Mouse (Mus musculus) lung, embryonic 14.5 days (tissue): ENCODE measurements around the gene Grasp. TPM values are rescaled to one million over a fixed set of nuclear protein-coding genes. Genes with fewer than 3 reads are reported as not detected.
A peak's percentile ranks its signal among the peaks of the same experiment; 100 is the strongest.

Experiments used
- ATAC-seq: fragments of 200-750 bp; cut with Nextera tagmentation; 2 replicates; pipeline ENCODE4 v1.8.0; 2017; ENCODE audit warnings: mild to moderate bottlenecking, moderate TSS enrichment, moderate library complexity; ENCODE audit not compliant: insufficient read depth
- DNase-seq: peaks from one replicate; pipeline ENCODE4 v3.0.0-alpha.2; 2015
- H3K27ac ChIP-seq: fragments of 300-500 bp; sonication (generic); 2 replicates; pipeline ENCODE4 v1.5.1; 2014; ENCODE audit warnings: low read depth, mild to moderate bottlenecking, moderate library complexity
- H3K27me3 ChIP-seq: fragments of 300-500 bp; sonication (generic); 2 replicates; pipeline ENCODE4 v1.6.1; 2014; ENCODE audit warnings: low read length, control low read depth; ENCODE audit not compliant: insufficient read depth
- H3K36me3 ChIP-seq: fragments of 300-500 bp; sonication (generic); 2 replicates; pipeline ENCODE4 v1.6.1; 2014; ENCODE audit warnings: control low read depth; ENCODE audit not compliant: insufficient read depth
- H3K4me1 ChIP-seq: fragments of 300-500 bp; sonication (generic); 2 replicates; pipeline ENCODE4 v1.6.1; 2014; ENCODE audit warnings: antibody characterized with exemption, control low read depth; ENCODE audit not compliant: insufficient read depth
- H3K4me2 ChIP-seq: fragments of 300-500 bp; sonication (generic); 2 replicates; pipeline ENCODE4 v1.6.1; 2014; ENCODE audit warnings: mild to moderate bottlenecking
- H3K4me3 ChIP-seq: fragments of 300-500 bp; sonication (generic); 2 replicates; pipeline ENCODE4 v1.5.1; 2014; ENCODE audit warnings: low read depth, low read length
- H3K9ac ChIP-seq: fragments of 300-500 bp; sonication (generic); 2 replicates; pipeline ENCODE4 v1.6.1; 2014
- H3K9me3 ChIP-seq: fragments of 300-500 bp; sonication (generic); 2 replicates; pipeline ENCODE4 v1.6.1; 2016; ENCODE audit warnings: low read depth, low read length, control low read depth
- CTCF ChIP-seq: IDR thresholded peaks from 2 replicates; pipeline ENCODE4 v1.5.1; 2016; ENCODE audit warnings: antibody characterized with exemption, low read depth
- WGBS: fragments of 180-500 bp; shearing (Covaris S2); extraction: QIAGEN DNeasy Blood & Tissue Kit; methylation state at CpG from one replicate; pipeline ENCODE4 v1.1.7; 2014; 5-methylcytosine and 5-hydroxymethylcytosine counted together
- polyA plus RNA-seq: library from polyadenylated mRNA; unstranded; fragments of >200 nt; fragmentation: Nextera tagmentation; extraction: Ambion mirVana; gene quantifications from 2 replicates; pipeline ENCODE4 v1.2.1, GENCODE M21; 2014

Gene Grasp
- polyA plus RNA-seq, 1 experiment from 2014 or later: 10.4 TPM

DNA sequence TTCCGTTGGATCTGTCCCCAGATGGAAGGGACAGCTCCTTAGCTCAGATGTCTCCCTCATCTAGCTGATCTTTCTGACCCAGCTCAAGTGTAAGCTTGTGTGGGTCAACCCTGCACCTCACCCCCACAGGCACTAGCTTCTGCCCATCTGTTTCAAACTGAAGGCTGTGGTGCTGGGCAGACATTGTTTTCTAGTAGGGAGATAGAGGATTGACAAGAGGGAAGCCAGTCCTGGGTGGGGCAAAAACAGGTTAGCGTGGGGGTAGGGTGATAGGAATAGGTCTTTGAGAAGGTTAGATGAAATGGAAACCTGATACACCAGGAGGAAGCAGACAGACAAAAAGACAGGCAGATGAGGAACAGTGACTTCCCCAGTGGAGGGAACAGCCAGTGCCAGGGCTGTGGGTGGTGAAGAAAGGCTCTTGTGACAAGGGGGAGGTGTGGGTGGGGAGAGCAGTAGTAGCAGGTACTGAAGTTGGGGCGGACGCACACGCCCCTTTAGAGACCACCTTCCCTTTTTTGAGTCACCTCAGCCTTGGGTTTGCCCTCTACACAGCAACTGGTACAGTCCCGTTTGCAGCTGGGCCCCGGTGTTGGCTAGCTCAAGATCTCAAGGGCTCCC lies 32.0 kb downstream of the Grasp start:
- ATAC-seq (no peak), DNase-seq (no peak)
- Histone ChIP-seq H3K4me3 (no peak overlapping the region), H3K4me1 (peaks cover 12% of the 10 kb centered on the region), H3K4me2 (no peak overlapping the region), H3K36me3 (no peaks in the 10 kb centered on the region), H3K9ac (no peak overlapping the region), H3K27me3 (no peaks in the 10 kb centered on the region), H3K27ac (no peak overlapping the region), H3K9me3 (no peaks in the 10 kb centered on the region)
- 77% methylated on average over 7 of the region's 7 CpGs for WGBS
- no peak for TF ChIP-seq CTCF

DNA sequence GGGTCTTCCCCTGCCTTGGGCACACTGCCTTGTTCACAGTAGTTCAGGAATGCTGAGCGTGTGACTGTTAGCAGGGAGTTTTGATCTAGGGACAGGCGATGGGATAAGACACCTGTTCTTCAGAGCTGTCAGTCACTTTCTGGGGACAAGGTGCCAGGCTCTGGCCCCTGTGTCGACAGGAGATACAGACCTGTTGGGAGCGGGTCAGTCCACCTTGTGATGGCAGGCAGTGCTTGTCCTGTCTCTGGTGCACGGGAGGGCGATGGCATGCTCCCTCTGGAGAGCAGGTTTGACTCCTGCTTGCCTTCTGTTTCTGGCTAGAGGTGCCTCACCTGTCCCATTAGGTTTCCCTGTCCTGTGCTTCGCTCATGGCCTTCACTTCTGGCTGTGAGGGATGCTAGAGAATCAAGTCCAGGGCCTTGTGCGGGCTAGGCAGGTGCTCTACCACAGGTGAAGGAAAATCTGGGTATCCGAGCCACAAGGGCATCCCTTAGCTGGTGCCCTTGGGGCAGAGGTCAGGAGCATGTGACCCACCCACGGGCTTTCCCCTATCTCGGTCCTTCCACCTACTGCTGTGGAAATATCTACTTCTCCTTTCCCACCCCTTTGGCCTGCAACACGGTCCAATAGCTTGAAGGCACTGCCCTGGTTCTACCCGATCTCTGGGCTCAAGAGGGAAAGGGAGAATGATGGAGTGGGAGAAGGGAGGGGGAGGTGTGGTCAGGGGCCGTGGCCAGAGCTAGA lies 32.6 kb downstream of the Grasp start:
- ATAC-seq (no peak), DNase-seq (no peak)
- Histone ChIP-seq H3K27me3 (no peaks in the 10 kb centered on the region), H3K27ac (no peak overlapping the region), H3K4me2 (no peak overlapping the region), H3K9me3 (no peaks in the 10 kb centered on the region), H3K36me3 (no peaks in the 10 kb centered on the region), H3K9ac (no peak overlapping the region), H3K4me1 (peaks cover 15% of the 10 kb centered on the region), H3K4me3 (no peak overlapping the region)
- TF ChIP-seq CTCF: no peak
- 66% methylated on average over 14 of the region's 14 CpGs for WGBS

DNA sequence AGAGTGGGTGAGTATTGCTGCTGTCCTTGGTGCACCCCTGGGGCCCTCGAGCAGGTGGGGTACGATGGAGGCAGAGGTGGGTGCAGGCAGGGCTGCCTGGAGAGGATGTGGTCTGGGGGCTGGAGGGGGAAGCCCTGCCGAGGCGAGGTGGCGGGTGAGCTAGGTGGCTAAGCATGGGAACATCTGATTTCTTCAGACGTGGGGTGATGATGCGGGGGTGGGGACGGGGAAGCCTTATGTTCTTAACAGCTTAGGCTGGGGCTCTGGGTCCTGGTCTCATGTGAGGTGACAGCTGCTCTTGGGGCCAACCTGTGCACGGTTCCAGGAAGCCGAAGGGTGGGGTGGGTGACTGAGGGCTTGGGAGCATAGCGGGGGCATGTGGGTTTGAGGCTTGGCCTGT lies 34.4 kb downstream of the Grasp start:
- no peaks in the 10 kb centered on the region for H3K9me3 ChIP-seq
- no peak overlapping the region for H3K9ac ChIP-seq
- 81% methylated on average over 11 of the region's 11 CpGs for WGBS
- H3K36me3 ChIP-seq: no peaks in the 10 kb centered on the region
- H3K27me3 ChIP-seq: no peaks in the 10 kb centered on the region
- no peak overlapping the region for H3K4me2 ChIP-seq
- no peak for DNase-seq
- H3K4me1 ChIP-seq: peaks cover 19% of the 10 kb centered on the region
- no peak for ATAC-seq
- H3K27ac ChIP-seq: no peak overlapping the region
- H3K4me3 ChIP-seq: no peak overlapping the region
- TF ChIP-seq CTCF: no peak

DNA sequence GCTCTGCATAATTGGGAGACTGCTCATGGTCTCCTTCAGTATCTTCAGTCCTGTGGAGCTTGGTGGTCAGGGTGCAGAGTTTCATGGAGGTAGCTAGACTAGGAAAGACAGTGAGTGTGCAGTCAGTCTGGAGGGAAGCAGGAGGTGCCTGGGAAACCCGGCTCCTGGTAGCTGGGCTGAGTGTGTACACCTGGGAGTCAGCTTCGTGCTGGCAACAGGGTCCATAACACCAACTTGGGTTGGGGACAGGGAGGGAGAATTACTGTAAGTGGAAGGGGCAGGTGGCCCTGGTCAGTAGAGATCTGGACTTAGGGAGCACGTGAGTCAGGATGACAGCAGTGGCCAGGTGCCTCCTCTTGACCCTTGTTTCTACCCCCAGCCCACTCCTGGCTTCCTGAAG lies 35.9 kb downstream of the Grasp start:
- no peaks in the 10 kb centered on the region for H3K27me3 ChIP-seq
- 58% methylated on average over 3 of the region's 3 CpGs for WGBS
- DNase-seq (no peak), ATAC-seq (no peak)
- no peaks in the 10 kb centered on the region for H3K36me3 ChIP-seq
- peak overlapping the region; percentile 92 for H3K27ac ChIP-seq
- H3K4me1 ChIP-seq: peaks cover 19% of the 10 kb centered on the region
- TF ChIP-seq CTCF: no peak
- no peak overlapping the region for H3K4me3 ChIP-seq
- H3K4me2 ChIP-seq: no peak overlapping the region
- peak overlapping the region; percentile 6; the same call in 1 of the 2 replicates for H3K9ac ChIP-seq
- no peaks in the 10 kb centered on the region for H3K9me3 ChIP-seq

DNA sequence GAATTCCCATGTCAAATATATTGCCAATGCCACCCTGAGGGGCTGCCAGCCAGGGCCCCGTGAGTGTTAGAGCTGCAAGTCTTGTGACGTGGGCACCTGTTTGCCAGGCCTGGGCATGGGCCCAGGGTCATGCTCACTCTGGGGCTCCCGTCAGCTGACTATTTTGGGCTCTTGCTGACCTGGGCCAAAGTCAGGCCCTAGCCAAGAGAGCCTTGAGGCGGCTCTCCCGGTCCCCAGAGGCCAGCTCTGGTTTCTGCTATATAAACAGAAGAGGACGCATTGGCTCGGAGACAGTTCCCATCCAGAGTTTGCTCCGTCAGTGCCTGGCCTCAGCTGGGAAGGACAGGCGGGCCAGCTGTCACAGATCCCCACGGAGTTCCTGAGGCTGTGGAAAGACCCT lies 36.4 kb downstream of the Grasp start:
- ATAC-seq (peak; percentile 40), DNase-seq (peak; percentile 78)
- no peak overlapping the region for H3K4me2 ChIP-seq
- H3K27ac ChIP-seq: peak overlapping the region; percentile 92
- H3K4me3 ChIP-seq: no peak overlapping the region
- no peaks in the 10 kb centered on the region for H3K27me3 ChIP-seq
- H3K9me3 ChIP-seq: no peaks in the 10 kb centered on the region
- no peaks in the 10 kb centered on the region for H3K36me3 ChIP-seq
- 20% methylated on average over 10 of the region's 10 CpGs for WGBS
- TF ChIP-seq CTCF: no peak
- H3K9ac ChIP-seq: peak overlapping the region; percentile 6; the same call in 1 of the 2 replicates
- H3K4me1 ChIP-seq: peaks cover 19% of the 10 kb centered on the region

DNA sequence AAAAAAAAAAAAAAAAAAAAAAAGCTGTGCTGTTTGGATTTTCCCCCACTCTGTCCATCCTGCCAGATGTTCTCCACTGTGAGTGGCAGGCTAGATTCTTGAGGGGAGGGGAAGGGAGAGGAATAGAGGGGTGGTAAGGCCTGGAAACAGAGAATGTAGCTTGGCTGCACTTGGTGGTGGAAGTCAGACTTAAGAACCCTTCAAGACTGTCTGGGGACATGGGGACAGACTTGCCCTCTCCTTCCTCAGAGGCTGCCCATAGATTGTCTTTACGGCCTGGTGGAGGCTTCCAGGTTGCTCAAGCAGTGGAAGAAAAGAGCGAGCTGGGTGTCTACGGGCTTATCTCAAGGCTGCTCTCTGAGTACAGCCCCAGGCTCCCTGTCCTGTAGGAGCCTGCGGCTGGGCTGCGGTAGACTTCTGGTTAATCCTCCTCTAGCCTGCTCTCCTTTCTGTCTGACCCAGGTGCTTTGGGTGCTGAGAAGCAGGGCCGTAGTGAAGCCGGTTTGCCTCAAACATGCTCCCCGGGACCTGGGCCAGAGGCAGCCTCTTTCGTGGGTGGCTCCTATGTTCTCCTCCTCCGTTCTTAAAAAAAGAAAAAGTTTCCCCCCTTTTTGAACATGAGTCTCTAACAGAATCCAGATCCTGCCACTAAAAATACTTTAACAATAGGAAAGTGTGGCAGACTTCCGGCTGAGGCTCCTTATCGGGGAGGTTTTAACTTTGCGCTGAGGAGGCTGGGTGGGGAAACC lies 37.1 kb downstream of the Grasp start:
- Histone ChIP-seq H3K36me3 (no peaks in the 10 kb centered on the region), H3K27me3 (no peaks in the 10 kb centered on the region), H3K4me2 (peak overlapping the region; percentile 23; the same call in 1 of the 2 replicates), H3K9ac (peak overlapping the region; percentile 29), H3K4me1 (peaks cover 25% of the 10 kb centered on the region), H3K27ac (peak overlapping the region; percentile 92), H3K4me3 (no peak overlapping the region), H3K9me3 (no peaks in the 10 kb centered on the region)
- peak; percentile 55 for DNase-seq
- TF ChIP-seq CTCF: no peak
- 47% methylated on average over 13 of the region's 13 CpGs for whole genome bisulfite sequencing
- ATAC-seq: peak; percentile 42; the same call in 1 of the 2 replicates

DNA sequence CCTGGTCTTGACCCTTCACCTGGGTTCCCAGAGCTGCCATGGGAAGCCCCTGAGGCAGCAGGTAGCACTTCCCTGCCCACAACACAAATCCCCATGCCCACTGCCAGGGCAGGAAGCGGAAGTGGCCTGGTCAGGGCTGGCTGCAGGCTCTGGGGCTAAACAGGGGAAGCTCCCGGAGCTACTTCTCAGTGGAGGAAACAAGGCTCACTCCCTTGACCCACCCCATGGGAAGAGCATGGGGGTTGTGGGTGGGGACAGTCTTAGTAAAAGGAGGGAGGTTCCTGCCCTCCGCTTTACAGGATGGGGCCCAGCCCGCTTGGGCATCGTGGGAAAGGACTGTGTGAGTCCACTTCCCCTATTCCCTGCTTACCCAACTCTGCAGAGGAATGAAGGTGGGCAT lies 38.5 kb downstream of the Grasp start:
- no peak for ATAC-seq
- Histone ChIP-seq H3K4me2 (no peak overlapping the region), H3K4me1 (peaks cover 26% of the 10 kb centered on the region), H3K36me3 (no peaks in the 10 kb centered on the region), H3K9me3 (no peaks in the 10 kb centered on the region), H3K9ac (no peak overlapping the region), H3K4me3 (no peak overlapping the region), H3K27me3 (no peaks in the 10 kb centered on the region), H3K27ac (peak overlapping the region; percentile 92; the same call in 1 of the 2 replicates)
- DNase-seq: peak; percentile 44
- WGBS: 65% methylated on average over 5 of the region's 5 CpGs
- TF ChIP-seq CTCF: no peak
